Mouse (Mus musculus) spleen, postnatal 36 days (tissue): ENCODE data around the gene AU040320.

Experiments used
- DNase-seq, 2 experiments: peaks; one replicate each; pipeline ENCODE4 v3.0.0; 2022; ENCODE audit warnings: low spot score in 2 of 2, mixed read lengths in 1 of 2

The AU040320 gene

DNA sequence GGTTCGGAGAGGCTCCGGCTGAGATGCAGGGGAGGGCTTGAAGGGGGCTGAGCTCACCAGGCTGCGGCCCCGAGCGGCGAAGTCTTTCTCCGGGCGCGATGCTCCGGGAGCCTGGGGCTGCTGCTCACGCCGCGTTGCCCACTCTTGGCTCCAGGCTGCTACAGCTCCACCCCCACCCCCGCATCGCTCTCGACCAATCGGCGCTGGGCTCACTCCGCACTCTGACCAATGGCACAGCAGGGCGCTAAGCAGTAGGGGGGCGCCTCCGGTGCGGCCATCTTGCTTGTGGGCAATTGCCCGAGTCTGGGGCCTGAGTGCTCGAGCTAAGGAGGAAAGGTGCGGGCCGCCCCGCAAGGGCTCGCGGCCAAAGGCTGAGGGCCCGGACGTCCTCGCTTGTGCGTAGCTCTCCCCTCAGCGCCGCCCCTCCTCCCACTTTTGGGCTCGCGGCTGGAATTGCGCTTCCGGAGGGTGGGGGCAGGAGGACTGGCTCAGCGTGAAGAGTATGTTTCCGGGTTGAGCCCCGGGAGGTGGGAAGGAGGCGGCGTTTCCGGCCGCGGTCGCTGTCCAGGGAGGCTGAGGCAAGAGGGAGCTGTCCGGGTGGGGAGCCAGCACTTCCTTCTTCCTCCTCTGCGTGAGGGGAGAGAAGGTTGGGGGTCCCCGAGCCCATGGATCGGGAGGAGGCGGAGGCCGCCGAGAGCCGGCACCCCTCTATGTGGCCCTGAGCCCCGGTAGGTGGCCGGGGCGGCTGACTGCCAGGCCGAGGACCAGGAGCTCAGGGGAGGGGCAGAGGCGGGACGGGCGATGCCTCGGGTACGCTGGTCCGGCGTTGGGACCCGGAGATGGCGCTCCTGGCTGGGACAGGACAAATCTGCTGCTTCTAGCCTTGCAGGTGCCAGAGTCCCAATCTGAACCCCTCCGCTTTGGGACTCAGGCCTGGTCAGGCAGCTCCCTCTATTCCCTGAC, at the start of gene AU040320, which contains the start of gene Ncdn:
Gene AU040320, plus strand, starts transcription at position 277 of the 963 bp plus-strand sequence.
Gene Ncdn, minus strand, starts transcription at position 171 of the 963 bp plus-strand sequence.
- DNase-seq, result peak; percentile 95

DNA sequence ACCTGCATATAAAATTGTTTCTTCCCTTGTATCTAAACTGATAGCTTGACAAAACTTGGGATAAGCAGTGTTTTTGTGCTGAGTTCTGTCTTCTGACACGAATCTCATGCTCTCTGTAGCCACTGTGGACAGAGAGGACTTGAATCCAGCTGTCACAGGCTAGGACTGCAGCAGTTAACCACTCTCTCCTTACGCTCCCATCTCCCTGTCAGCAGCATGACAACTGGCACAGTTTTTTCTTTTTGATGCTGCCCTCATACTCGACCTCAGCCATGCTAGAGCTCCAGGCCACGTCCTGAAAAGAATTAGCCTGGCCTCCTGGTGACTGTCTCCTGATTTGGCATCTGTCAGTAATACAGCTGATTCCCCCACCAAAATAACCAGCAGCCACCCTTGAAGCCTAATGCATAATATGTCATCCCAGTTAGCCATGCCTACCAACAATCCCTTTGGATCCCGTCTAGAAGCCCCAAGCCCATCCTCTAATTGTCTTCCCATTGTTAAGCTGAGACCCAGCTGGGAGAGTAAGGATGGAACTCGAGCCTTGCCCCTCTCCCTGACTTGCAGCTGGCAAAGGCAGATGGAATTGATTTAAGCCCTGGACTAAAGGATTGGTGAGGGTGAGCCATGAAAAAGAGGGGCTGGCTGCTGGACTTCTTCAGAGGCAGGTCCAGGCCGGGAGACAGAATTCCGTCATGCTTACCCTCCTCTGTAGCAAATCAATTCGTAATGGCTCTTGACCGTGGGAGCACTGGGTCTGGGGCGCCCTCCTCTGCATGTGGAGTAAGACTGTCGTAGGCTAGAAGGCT, 46.5 kb upstream of the AU040320 start:
- no peak for DNase-seq

DNA sequence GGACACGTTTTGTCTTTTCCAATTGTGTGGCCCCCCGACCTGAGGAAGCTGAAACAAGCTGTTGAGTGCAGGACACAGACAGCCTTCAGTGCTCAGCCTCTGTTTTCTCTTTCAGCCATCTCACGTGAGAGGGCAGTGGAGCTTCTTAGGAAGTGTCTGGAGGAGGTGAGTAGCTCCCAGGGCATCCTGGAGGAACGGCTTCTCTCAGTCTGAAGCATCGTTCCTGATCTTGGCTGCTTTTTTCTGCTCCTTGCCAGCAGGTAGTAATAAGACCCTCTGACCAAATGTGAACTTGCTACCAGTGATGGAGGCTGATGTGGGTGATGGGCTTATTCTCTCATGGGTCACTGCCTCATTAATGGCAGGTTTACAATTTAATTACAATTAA, 45.9 kb upstream of the AU040320 start:
- DNase-seq, result no peak

DNA sequence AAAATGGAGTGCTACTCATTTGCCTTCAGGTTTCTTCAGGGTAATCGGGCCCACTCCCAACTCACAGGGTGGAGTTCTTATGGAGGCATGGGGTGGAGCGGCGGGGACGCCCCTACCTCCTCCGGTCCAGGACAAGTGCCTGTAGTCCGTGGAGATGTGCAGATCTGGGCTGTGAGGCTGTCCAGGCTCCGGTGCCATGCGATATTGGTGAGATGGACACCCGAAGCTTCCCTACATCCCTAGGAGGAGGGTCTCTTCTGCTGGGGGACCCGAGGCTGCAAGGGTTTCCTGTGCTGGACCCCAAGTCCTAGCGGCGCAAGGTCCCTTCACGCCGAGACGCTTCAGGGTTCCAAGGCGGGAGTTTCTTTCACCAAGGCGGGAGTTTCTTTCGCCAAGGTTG, 21.2 kb upstream of the AU040320 start:
- no peak for DNase-seq

DNA sequence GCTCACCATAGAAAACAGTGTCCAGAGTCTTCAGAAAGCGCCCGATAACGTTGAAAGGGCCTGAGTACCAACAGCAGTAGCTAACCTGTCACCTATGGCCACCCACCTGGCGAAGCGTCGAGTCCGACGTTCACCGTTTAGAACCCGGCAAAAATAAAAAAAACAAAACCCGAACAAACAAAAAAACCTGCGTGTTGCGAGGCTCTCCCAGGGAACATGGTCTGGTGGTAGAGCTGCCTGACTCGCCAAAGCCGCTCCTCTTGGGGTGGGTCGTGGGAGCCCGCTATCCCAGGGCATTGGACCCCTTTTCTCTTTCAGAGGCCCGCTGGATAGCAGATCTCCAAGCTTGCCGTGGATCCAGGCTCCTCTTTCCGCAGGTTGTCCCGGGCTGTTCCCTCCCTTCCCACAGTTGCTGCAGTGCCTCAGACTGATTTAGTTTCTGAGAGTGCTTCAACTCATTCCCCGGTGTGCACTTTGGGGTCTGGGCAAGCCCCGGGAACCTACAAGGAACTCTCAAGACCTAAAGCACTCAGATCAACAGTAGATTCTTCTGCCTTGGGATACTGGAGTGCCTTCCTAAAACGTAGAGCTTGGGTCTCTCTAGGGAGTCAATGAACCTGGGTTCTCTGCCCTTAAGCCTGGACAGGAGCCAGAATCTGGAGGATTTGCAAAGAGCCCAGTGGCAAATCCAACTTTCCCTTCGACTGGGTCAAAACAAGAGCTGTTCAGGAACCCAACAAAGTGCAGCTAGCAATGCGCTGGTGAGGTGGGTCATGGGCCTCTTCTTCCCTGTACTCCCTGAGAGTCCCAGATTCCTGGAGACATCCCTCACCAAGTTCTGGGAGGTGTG, 20.6 kb upstream of the AU040320 start:
- DNase-seq, result no peak

DNA sequence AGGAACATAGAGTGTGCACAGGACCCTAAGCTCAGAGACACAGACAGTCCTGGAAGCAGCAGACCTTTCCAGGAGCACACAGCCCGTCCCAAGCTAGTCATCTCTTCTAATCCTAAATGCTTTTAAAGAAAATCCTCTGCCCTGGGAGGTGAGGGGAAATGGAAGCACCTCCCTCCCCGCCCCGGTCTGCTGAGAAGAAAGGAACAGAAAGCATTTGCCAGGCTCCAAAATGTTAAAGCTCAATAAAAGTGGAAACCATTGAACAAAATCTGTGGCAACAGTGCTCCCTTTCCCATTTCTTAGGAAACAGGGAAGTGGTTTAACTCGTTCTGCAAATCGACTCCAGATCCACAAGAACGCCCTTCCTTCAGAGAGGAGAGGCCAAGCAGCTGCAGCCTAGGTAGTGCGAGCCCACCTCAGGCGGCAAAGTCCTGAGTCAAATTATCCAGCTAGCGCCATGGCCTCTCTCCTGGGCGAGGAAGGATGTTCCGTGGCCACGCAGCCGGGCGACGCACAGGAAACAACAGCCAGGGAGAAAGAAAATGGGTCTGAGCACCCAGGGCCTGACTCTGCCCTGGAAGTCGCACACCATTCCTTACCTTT, 19.2 kb upstream of the AU040320 start:
- DNase-seq, result no peak

DNA sequence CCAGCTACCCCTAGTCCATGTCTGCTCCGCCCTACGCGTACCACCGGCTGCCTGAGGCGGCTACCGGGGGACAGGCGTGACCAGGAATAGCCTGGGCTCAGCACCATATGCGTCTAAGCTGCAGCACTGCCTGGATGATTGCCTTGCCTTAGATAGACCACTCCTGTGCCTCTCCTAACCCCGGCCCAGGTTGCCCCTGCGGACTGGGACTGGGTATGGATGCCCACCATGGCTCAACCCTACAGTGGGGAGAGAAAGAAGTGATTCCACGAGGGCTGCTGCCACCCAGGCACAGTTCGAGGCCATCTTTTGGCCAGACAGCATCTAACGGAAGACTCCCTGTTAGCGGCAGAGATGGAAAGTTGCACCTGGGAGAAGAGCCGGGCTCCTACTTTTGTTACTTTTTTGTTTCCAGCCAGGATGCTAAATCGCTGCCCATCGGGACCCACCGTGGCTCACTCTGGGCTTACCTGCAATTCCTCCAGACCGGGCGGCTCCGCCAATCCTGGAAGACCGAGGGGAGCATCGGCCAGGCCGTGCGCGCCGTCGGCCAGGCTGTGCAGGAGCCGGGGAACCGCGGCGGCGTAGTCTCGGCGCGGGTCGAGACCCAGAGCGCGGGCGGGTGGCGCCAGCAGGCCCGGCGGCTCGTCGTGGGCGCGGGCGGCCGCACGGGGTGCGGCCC, 18.5 kb upstream of the AU040320 start:
- DNase-seq, result no peak

DNA sequence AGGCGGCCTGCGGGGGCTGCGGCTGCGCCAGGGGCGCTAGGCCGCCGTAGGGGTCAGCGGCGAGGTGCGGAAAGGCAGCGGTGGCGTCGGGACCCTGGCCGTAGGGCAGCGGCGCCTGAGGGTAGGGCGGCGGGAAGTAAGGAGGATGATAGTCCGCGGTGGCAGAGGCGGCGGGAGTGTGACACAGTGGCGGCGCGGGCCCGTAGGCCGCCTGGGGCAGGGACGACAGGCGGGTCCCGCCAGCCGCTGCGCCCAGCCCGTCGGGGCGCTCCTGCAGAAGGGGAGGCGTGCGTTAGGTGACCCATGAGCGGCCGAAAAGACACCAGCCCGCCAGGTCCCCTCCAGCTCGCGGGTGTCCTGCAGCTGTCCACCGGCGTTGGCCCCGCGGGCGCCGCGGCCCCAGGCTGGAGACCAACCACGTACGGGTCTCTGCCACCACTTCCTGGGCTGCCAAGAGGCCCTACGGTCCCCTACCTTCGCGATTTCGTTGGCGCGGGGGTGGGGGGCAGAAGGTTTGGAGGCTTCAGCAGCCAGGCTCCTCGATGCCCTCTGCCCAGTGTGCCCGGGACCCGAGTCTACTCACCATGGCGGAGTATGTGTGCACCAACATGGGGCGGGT, 17.9 kb upstream of the AU040320 start:
- no peak for DNase-seq

DNA sequence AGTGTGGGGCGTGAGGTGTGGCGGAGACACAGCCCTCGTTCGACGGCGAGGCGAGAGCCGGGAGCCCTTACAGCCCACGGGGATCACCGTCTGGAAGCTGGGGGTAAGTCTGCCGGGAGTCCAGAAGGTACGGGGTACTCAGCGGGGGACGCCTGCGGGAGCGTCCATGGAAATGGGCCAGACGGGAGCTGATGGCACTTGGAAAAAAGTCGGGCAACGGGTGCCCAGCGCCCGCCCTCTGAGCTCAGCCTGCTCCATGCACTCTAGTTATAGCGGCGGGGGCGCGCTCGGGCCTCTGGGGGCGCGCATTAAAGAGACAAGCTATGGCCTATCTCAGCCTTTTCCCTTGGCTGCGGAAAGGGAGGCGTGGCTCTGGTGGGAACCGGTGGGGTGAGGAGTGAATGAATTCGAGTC, 17.3 kb upstream of the AU040320 start, which contains the start of gene Tfap2e:
Gene Tfap2e, minus strand, starts transcription at position 240 of the 414 bp plus-strand sequence.
- no peak for DNase-seq

DNA sequence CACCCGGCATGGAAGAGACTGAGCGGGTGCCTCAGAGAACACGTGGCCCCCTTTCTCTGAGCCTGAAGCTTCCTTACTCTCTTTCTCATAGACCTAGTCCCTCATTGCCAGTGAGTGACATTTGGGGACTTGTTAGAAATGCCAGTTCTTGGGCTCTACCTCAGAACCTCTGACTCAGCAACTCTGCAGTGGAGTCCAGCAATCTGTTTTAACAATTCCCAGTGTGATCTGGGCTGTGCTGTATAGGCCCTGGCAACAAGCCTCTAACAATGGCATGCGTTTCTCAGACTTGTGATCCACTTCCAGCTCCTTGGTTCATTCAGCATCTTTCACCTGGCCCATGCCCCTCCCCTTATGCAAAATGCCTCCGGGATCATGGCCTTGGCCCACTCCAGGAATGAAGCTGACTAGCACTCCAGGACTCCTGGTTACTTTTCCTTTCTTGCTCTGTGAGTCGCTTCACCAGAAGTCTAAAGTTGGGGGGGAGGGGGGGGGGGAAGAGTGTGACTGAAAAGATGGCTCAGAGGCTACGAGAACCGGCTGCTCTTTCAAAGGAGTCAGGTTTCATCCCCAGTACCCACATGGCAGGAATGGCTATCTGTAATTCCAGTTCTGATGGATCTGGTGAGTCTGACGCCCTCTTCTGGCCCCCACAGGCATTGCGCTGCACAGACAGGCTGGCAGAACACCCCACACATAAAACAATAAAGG, 13.2 kb upstream of the AU040320 start:
- DNase-seq, result no peak

DNA sequence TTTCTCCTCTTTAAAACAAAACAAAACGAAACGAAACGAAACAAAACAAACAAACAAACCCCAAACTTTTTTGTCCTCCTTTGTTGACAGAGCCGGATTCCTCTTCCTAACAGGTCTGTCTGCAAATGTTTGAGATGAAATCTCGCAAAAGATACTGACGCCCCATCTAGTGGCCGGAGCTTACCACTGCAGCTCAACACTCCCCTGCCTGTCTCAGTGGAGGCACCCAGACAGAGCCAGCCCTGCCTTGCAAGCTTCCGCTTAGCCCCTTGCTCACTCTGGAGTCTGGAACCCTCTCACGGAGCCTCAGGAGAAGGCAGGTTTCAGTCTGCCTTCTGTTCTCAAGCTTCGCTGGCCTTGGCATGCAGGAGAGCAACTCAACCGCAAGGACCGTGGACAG, 11.9 kb upstream of the AU040320 start:
- peak; percentile 66 to 71 for DNase-seq

DNA sequence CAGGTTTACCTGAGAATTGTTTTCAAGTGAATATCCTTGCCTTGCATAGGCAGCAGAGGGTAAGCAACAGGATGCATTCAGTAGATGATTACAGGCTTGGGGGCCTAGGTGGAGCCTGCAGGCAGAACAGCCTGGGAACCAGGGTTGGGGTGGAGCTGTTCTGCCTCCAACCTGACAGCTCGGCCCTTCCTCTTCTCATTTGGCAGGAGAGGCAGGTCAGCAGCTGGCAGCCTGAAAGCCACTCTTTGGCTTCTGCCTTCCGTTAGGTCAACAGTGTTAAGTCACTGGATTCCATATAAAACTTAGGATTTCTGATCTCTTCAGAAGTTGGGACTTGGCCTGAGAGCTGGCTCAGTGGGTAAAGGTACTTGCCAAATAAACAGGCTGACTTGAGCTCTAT, 10.4 kb upstream of the AU040320 start:
- no peak for DNase-seq

DNA sequence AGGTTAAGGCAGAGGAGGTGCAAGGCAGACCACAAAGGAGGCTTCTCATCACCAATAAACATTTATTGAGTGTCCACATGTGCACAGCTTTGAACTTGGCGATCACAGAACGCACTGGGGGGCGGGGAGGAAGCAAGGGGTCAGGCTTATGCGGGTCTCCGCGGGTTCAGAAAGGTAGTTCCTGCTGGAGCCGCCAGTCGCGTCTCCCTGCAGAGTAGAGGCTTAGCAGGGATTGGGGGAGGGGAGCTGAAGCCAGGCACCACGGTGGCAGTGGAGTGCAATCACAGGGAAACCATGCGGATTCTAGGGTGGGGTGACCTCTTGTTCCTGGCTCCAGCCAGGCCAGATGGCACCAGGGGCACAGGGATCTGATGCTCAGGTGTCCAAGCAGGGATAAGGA, 9.6 kb upstream of the AU040320 start:
- DNase-seq, result no peak

DNA sequence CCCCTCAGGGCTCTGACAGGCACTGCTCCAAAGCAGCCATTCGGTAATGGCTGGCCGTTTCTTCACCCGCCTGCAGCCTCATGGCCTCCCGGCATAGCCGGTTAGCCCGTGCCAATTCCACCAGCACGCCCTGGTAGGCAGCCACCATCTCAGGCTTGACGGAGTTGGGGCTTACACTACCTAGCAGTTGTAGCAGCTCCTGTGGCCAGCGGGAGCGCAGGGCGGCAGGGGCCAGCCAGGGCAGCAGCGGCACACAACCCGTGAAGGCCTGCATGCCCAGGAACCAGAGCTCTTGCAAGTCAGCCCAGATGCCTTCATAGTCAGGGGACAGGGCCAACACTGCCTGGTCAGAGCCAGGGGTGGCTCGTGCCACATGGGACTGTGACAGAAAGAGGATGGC, 8.5 kb upstream of the AU040320 start:
- no peak for DNase-seq

DNA sequence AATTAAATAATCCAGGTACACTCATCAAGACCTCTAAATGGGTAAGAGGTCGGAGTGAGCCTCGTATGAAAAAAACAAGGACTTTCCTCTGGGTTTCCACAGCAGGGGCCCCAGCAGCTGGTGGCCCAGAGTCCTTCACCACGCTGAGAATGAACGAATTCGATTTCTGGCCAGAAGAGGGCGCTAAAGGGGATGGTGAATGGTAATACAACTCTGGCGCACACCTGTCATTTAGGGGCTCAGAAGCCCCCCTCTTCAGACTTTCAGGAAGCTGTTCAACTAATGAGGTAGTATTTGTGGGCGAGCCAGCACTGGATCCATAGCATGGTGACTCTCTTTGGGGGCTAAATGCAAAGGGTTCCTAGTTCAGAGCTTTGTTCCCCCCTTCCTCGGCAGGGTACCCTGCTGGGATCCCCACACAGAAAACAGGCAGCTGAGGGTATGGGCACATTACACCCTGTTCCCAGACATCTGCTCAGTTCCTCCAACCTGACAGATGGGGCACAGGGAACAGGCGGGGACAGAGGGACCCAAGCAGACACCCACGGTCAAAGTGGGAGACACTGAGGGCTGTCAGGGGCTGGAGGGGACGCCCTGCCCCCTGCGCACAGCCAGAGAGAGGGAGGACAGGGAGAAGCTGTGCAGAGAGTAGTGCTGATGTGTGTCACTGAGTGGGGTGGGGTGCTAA, 7.7 kb upstream of the AU040320 start:
- peak; percentile 26 to 34 for DNase-seq

DNA sequence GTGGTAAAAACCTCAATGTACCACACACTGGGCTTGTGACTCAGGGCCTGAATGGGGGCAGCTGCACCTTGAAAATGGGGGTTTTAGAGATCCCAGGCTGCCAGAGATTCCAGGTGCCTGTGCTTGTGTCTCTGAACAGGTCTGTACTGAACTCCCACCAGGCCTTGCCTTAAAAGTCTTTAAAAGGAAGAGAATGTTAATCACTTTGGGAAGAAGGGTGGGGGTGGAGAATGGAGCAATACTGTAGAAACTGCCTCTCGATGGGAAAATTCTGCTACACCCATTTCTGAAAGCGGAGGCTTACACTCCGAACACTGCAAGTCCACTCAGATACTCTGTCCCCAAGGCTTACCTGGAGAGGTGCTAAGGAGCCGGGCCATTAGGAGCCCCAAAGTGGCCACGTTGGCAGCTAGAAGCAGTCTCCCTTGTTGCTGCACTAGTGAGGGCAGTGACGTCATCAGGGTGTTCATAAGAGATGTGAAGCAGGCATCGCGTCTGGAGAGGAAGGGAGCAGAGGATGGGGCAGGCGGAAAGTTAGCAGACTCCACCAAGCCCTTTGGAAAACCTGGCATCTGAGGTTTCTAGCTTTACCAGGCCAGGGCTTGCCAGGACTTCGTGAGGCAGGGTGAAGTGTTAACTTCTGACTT, 7.0 kb upstream of the AU040320 start:
- no peak for DNase-seq

DNA sequence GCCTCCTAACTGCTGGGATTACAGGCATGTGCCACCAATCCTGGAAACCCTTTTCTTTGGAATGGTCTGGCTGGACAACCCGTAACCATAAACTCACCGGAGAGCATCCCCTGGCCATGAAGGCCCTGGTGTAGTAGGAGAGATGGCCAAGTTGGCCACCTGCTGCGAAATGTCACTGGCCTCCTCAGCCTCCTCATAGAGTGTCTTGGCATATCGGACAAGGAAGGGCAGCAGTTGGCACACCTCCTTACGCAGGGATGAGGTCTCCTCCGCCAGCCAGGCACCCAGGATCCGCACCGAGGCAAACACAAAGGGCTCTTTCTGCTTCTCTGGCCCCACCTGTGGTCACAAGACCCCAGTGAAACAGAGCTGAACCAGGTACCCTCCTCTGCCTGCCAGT, 5.0 kb upstream of the AU040320 start:
- DNase-seq, result no peak

DNA sequence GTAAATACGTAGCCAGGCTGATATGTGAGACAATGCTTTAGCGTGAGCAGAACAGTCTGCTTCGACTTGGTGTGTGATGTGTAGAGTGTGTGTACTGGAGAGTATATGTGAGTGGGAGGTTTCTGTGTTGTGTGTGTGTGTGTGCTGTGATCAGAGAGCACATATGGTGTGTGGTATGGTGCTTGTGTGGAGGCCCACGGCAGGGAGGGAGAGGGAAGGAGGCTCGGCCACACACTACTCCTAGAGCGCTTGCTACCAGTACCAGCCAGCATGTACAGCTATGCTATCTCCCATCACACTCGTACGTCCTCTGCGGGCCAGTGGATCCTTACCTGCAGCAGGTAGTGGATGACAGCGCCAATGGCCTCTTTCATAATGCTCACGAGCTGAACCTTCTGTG, 3.8 kb upstream of the AU040320 start:
- DNase-seq, result no peak
